Mouse (Mus musculus) erythroid progenitor cell, adult 5-6 weeks (primary cell): ENCODE measurements around the gene Psmd3. TPM values are rescaled to one million over a fixed set of nuclear protein-coding genes. Genes with fewer than 3 reads are reported as not detected.
A peak's percentile ranks its signal among the peaks of the same experiment; 100 is the strongest.
"Not testable (repeated sequence)": the region's sequence is repeated elsewhere in the genome, so short reads cannot be mapped to it uniquely, and the experiment has no call there.

ENCODE experiments used
- ATAC-seq: replicated peaks from 2 replicates; pipeline ENCODE4 v1.8.0; 2016; ENCODE audit warnings: moderate number of reproducible peaks, mild to moderate bottlenecking, moderate TSS enrichment, inconsistent platforms; ENCODE audit not compliant: poor library complexity, low FRiP score, severe bottlenecking
- total RNA-seq, 2 experiments: library from RNA; stranded (forward) in 1 of 2; stranded (reverse) in 1 of 2; fragments of 150-400 nt in 1 of 2; fragments of 186-747, 209-891 nt in 1 of 2; gene quantifications; 2 replicates each; pipeline versions ENCODE4 v1.2.3 to v1.2.4; 2015 to 2017; ENCODE audit warnings: low replicate concordance in 2 of 2

Psmd3 gene
- total RNA-seq, 2 experiments from 2014 or later: 23.6 to 28.1 TPM

- ATAC-seq: no peak
These were observed 28.7 kb downstream of the Psmd3 start for GRCm38 (mm10) chr11:98711046-98711434.

GRCm38 (mm10) chr11:98712009-98712408 is 29.7 kb downstream of the Psmd3 start:
- not testable (repeated sequence) for ATAC-seq

GRCm38 (mm10) chr11:98713703-98714102 is 31.3 kb downstream of the Psmd3 start:
- no peak for ATAC-seq

DNA sequence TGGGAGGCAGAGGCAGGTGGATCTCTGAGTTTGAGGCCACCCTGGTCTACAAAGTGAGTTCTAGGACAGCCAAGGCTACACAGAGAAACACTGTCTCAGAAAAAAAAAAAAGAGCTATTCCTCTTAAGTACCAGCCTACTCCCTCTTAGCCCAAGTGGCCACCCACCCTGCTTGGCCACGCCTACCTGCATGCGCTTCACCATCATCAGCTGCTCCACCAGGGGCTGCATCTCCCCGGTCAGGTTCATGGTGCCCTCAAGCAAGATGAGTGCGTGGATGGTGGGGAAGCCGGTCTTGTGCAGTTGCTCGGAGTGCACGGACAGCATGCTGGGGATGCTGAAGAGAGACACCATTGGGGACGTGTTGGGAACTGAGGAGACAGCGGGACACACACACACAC is 33.6 kb downstream of the Psmd3 start:
- no peak for ATAC-seq

DNA sequence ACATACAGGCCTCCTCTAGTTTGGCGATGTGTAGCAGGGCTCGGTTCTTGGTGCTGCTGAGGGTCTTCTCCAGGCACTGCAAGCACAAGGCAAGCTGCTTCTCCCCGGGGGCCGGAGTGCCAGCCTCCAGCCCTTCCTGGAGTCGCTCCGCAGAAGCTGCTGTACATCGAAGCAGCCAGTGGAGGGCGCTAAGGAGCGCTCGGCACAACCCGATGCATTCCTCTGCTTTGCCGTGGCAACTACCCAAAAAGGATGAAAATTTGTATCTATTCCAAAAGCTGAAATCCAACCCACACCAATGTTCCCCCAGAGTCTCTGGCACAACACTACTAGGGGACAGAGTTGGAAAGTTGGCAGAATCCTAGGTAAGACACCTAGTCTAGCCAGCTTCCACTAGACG is 35.5 kb downstream of the Psmd3 start:
- peak; percentile 48; the same call in 1 of the 2 replicates for ATAC-seq

DNA sequence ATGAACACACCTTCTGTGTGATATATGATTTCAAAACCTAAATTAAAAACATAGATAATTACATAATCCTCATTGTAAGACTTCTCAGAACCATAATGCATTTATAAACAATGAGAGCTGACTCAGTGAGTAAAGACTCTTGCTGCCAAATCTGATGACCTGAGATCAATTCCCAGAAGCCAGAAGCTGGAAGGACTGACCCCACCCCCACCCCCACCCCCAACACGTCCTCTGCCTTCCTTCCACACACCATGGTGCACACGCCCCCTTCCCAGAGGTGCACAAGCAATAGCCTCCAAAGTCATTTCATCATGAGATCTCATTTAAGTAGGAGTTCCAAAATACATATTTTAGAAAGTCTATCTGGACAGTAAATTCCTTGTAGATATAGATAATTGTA is 38.4 kb downstream of the Psmd3 start:
- ATAC-seq: no peak

- ATAC-seq: no peak
These were observed 39.3 kb downstream of the Psmd3 start for GRCm38 (mm10) chr11:98721458-98722226.

DNA sequence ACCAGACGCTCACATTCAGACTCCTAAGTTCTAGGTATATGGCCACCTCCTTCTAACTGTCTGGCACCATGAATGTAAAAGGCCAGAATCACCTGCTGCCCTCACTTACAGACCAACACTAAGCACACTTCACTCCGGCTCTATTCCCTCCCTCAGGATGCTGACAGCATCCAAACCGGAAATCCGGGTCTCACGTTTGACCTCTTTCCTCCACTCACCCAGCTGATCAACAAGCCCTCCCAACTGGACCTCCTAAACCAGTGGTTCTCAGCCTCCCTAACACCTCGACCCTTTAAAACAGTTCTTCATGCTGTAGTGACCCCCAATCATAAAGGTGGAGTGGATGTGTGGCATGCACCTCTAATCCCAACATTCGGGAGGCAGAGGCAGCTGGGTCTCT is 40.7 kb downstream of the Psmd3 start:
- ATAC-seq: no peak

DNA sequence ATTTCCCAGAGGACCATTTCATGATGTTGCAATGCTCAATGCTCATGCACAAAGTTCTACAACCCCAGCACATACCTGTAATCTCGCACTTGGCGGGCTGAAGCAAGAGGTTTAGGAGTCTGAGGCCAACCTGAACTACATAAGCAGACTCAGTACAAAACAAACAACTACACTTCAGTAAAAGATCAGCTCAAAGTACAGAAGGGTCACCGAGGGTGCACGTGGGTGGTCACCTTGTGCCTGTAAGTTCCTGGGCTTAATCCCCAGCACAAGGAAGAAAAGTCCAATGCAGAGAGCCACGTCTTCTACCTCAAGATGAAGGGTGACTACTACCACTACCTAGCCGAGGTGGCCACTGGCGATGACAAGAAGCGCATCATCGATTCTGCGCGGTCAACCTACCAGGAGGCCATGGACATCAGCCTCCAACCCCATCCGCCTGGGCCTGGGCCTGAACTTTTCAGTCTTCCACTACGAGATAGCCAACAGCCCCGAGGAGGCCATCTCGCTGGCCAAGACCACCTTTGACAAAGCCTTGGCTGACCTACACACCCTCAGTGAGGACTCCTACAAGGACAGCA is 43.7 kb downstream of the Psmd3 start:
- no peak for ATAC-seq

DNA sequence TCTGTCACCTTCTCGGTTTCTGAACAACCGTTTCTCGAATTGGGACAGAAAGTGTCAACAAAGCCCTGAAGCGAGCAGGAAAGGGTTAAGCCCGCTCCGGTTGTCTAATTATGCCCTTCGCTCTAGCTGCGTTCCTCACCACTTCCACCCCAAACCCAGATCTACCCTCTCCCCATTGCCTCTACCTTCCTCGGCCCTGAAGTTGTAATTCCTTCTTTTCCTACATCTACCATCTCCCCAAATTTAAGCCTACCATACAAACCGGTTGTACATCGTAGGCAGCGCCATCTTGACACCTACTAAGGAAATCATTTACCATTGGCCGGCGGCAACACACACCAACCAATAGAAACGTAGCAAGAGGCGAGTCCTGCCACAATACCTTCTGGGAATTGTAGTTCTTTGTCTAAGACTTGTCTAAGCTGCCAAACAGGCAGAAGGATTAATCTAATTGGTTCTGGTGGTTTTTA is 46.8 kb downstream of the Psmd3 start, which contains the start of gene Med24:
Gene Med24, minus strand, starts transcription at position 317 of the 470 bp plus-strand sequence.
- ATAC-seq: peak; percentile 100

- no peak for ATAC-seq
These were observed 48.4 kb downstream of the Psmd3 start for GRCm38 (mm10) chr11:98730727-98731126.

DNA sequence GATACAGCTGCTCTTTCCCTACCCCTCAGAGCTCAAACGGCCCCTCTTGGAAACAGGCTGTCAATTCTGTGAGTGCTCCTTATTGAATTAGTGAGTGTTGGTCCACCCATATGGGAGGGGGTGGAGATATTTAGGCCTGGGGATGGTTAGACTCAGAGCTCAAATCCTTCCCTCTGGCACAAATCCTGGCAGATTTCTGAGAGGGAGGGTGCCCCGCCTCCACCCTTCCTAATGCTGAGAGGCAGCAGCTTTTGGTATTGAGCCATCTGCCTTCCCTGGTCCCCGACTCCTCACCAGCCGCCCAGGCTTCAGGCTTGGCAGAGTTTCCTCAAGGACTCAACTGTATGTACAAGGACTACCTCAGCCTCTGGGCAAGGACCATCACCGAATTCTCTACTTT is 48.8 kb downstream of the Psmd3 start:
- ATAC-seq: no peak

- no peak for ATAC-seq
These were observed 51.7 kb downstream of the Psmd3 start for GRCm38 (mm10) chr11:98734020-98734419.

DNA sequence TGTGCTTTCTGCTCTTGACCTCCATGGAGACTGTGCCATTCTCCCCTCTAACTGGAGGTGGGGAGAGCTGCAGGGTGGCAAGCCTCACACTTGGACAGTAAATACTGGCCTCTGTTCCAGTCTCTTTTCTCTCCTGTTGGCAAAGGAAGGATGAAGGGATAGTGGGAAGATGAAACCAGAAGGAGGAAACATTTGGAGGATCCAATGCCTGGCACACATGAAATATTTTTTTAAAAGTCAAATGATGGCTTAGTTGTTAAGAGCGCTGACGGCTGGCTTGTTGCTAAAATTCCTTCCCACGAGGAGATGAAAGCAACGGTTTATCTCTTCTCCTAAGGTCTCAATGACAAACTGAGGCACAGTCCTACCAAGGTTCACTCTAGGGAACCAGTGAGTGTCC is 52.8 kb downstream of the Psmd3 start:
- ATAC-seq: no peak

DNA sequence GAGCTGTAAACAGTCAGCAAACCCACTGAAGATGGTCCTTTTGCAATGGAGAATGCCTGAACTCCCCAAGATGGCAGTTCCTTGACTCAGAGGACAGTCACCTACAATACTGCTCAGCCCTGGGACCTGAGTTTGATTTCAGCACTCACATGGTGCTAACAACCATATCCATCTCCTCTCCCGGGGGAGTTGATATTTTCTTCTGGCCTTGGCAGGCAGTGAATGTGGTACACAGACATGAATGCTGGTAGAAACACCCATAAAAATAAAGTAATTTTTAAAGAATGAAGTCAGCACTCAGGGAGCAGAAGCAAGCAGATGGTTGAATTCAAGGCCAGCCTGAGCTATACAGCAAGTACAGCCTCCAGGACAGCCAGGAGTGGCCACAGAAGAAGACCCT is 53.8 kb downstream of the Psmd3 start:
- ATAC-seq: no peak

DNA sequence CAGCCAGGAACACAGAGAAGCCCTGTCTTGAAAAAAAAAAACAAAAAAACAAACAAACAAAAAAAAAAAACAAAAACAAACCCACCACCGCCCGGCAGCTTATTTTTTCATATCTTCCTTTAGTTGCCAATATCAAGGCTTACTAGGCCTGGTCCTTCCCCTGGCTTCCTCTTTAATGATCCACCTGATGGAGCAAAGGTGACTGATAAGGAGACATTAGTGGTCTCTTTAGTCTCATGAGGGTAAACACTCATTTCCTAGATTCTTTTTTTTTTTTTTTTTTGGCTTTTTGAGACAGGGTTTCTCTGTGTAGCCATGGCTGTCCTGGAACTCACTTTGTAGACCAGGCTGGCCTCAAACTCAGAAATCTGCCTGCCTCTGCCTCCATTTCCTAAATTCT is 54.9 kb downstream of the Psmd3 start:
- ATAC-seq: not testable (repeated sequence)

- ATAC-seq: no peak
These were observed 56.1 kb downstream of the Psmd3 start for GRCm38 (mm10) chr11:98738428-98738911.

- no peak for ATAC-seq
These were observed 56.6 kb downstream of the Psmd3 start for GRCm38 (mm10) chr11:98738925-98739324.

DNA sequence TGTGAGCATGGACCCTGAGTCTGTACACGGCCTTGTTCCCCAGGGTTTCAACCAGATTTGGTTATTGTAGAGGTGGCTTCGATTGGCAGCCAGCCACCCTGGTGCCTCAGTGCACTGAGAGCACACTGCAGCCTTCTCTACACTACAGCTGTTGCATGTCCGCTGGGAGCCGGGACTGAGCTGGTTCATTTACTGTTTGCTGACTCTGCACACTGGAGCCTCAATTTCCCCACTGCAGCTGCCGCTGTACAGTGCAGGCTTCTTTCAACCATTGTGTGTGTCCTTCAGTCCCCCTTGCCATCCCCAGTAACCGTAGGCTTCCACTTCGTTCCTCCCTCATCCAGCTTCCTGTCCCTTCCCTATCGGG is 57.7 kb downstream of the Psmd3 start:
- ATAC-seq: peak; percentile 17; the same call in 1 of the 2 replicates

DNA sequence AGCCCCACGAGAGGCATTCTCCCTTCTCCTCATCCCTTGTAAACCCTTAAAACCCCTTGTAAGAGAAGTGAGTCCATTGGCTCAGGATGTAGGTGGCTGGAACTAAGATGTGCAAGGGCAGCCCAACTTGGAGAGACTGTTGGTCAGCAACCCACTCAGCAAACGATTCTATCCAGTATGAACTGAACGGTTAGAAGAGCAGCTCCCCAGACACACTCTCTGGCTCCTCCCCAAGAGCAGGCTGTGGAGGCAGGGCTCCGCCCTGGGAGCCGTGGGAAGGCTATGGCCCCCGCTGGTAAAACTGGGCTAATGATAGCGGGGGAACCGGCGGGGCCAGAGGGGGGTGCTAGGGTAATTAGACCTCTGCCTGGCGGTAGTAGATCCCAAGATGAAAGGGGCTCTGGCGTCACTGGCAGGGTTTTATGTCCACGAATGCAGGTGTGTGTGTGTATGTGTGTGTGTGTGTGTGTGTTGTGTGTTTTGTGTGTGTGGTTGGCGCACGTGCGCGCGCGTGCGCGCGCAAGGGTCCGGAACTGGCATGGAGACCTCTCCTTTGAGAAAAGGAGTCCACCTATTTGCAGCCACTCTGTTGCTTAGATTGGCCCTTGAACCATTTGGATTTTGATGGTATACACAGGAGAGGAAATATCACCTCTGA is 58.2 kb downstream of the Psmd3 start, which contains the start of gene Thra:
Gene Thra, plus strand, starts transcription at position 246 of the 658 bp plus-strand sequence.
- ATAC-seq: peak; percentile 84
